10 mouse cellular contexts compared by ENCODE assay signal in the genomic region with DNA sequence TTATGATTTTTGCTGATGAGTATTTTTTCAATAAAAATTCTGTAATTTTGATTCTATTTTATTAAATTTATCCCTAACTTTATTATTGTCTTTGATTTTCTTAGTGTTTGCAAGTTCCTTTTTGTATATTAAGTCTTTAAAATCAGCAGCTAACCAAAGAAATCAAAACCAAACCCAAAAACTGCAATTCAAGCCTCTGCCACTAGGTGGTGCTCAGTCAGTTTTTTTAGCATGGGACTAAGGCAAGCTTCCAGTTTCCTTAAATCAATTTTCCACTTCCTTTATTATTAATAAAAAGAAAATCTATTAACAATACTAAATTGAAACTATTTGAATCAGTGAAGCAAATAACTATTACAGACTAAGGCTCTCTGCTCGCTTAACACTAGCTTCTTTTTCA.
DNase-seq lines count a peak whose midpoint lies in the region; ATAC-seq and TF ChIP-seq lines count a peak whose summit lies in the region.
"Had no signal": no experiment of that assay in that cellular context is flagged by ENCODE, and none has a peak within 500 bp of the region (broad histone marks: within the 10 kb centered on the region; RNA-seq: fewer than 3 reads in every experiment).

No protein-coding gene starts in this region.

- no peaks in the 10 kb centered on the region for H3K27me3 ChIP-seq in forebrain, embryonic 10.5 days (ENCODE audit: poor library complexity, severe bottlenecking)
- no peaks in the 10 kb centered on the region for H3K27me3 ChIP-seq in forebrain, embryonic 13.5 days
- no peaks in the 10 kb centered on the region for H3K27me3 ChIP-seq in neural tube, embryonic 15.5 days (replicated peaks)
- no peaks in the 10 kb centered on the region for H3K27me3 ChIP-seq in lung, embryonic 14.5 days (ENCODE audit: insufficient read depth, low read length)
- H3K27me3 ChIP-seq: hindbrain, embryonic 15.5 days; neural tube, embryonic 13.5 days had no signal

- H3K4me1 ChIP-seq in forebrain, embryonic 10.5 days, result peaks cover 4% of the 10 kb centered on the region
- no peaks in the 10 kb centered on the region; the same call in 1 of the 2 replicates for H3K4me1 ChIP-seq in forebrain, embryonic 13.5 days
- H3K4me1 ChIP-seq in neural tube, embryonic 15.5 days, result no peaks in the 10 kb centered on the region
- no peaks in the 10 kb centered on the region for H3K4me1 ChIP-seq in lung, embryonic 14.5 days (ENCODE audit: insufficient read depth)
- H3K4me1 ChIP-seq: hindbrain, embryonic 15.5 days; neural tube, embryonic 13.5 days had no signal

- H3K36me3 ChIP-seq in forebrain, embryonic 10.5 days (replicated peaks), result no peaks in the 10 kb centered on the region
- no peaks in the 10 kb centered on the region for H3K36me3 ChIP-seq in forebrain, embryonic 13.5 days (ENCODE audit: poor library complexity, severe bottlenecking)
- H3K36me3 ChIP-seq in neural tube, embryonic 15.5 days, result no peaks in the 10 kb centered on the region
- H3K36me3 ChIP-seq in lung, embryonic 14.5 days (ENCODE audit: insufficient read depth), result no peaks in the 10 kb centered on the region
- H3K36me3 ChIP-seq: hindbrain, embryonic 15.5 days; neural tube, embryonic 13.5 days had no signal

- H3K4me3 ChIP-seq in forebrain, embryonic 10.5 days, result no peak overlapping the region
- H3K4me3 ChIP-seq in forebrain, embryonic 13.5 days, result no peak overlapping the region
- H3K4me3 ChIP-seq in neural tube, embryonic 15.5 days (replicated peaks), result no peak overlapping the region
- H3K4me3 ChIP-seq in lung, embryonic 14.5 days (ENCODE audit: low read depth, low read length), result no peak overlapping the region
- H3K4me3 ChIP-seq: hindbrain, embryonic 15.5 days; neural tube, embryonic 13.5 days had no signal

- DNase-seq in forebrain, embryonic 10.5 days (ENCODE audit: extremely low spot score, low spot score), result peak; percentile 44
- peak; percentile 68 for DNase-seq in neural tube, embryonic 10.5 days (ENCODE audit: extremely low spot score, low spot score)
- peak; percentile 43 for DNase-seq in c-Kit-negative CD71-positive TER-119-positive erythroid progenitor cells, embryonic 14.5 days (ENCODE audit: low read depth, low spot score)
- peak; percentile 74 for DNase-seq in heart, postnatal 4 days
- peak; percentile 90 for DNase-seq in lung, embryonic 14.5 days
- peak; percentile 15 to 41 for DNase-seq in thymus, postnatal 10 days (ENCODE audit: low spot score in 2 of 2)

- H3K27ac ChIP-seq in forebrain, embryonic 10.5 days, result no peak overlapping the region
- no peak overlapping the region for H3K27ac ChIP-seq in forebrain, embryonic 13.5 days
- no peak overlapping the region for H3K27ac ChIP-seq in neural tube, embryonic 15.5 days (replicated peaks)
- no peak overlapping the region for H3K27ac ChIP-seq in lung, embryonic 14.5 days (ENCODE audit: low read depth)
- H3K27ac ChIP-seq: hindbrain, embryonic 15.5 days; neural tube, embryonic 13.5 days had no signal

- 20% methylated on average over 1 of the region's 1 CpGs for WGBS in forebrain, embryonic 10.5 days
- 16% methylated on average over 1 of the region's 1 CpGs for WGBS in forebrain, embryonic 13.5 days
- 33% methylated on average over 1 of the region's 1 CpGs for WGBS in neural tube, embryonic 15.5 days
- WGBS in lung, embryonic 14.5 days, result 26% methylated on average over 1 of the region's 1 CpGs

- no peak for ATAC-seq in forebrain, embryonic 13.5 days
- no peak for ATAC-seq in neural tube, embryonic 15.5 days (ENCODE audit: low FRiP score)
- no peak for ATAC-seq in lung, embryonic 14.5 days (ENCODE audit: insufficient read depth)

- no peak overlapping the region for H3K4me2 ChIP-seq in forebrain, embryonic 13.5 days
- no peak overlapping the region for H3K4me2 ChIP-seq in neural tube, embryonic 15.5 days
- H3K4me2 ChIP-seq in lung, embryonic 14.5 days, result no peak overlapping the region
- H3K4me2 ChIP-seq: hindbrain, embryonic 15.5 days; neural tube, embryonic 13.5 days had no signal

- peak; percentile 79 for TF ChIP-seq CTCF in lung, embryonic 14.5 days (IDR thresholded peaks at IDR 0.05; ENCODE audit: low read depth)

- no peak overlapping the region for H3K9ac ChIP-seq in forebrain, embryonic 13.5 days
- H3K9ac ChIP-seq in neural tube, embryonic 15.5 days (replicated peaks), result no peak overlapping the region
- H3K9ac ChIP-seq in lung, embryonic 14.5 days, result no peak overlapping the region
- H3K9ac ChIP-seq: hindbrain, embryonic 15.5 days; neural tube, embryonic 13.5 days had no signal

- no peaks in the 10 kb centered on the region for H3K9me3 ChIP-seq in forebrain, embryonic 10.5 days
- no peaks in the 10 kb centered on the region for H3K9me3 ChIP-seq in forebrain, embryonic 13.5 days (replicated peaks)
- no peaks in the 10 kb centered on the region for H3K9me3 ChIP-seq in neural tube, embryonic 15.5 days (replicated peaks)
- H3K9me3 ChIP-seq in lung, embryonic 14.5 days (ENCODE audit: low read depth, low read length), result no peaks in the 10 kb centered on the region
- H3K9me3 ChIP-seq: hindbrain, embryonic 15.5 days; neural tube, embryonic 13.5 days had no signal

Comparison
In these comparisons a context has a peak if more than half of its experiments do, and no peak if none do; other contexts are left out.
1. DNase-seq: peak in every context shown above with its lines; median percentile 90 in lung, embryonic 14.5 days; 74 in heart, postnatal 4 days; 68 in neural tube, embryonic 10.5 days; 44 in forebrain, embryonic 10.5 days; 43 in c-Kit-negative CD71-positive TER-119-positive erythroid progenitor cells, embryonic 14.5 days; 28 in thymus, postnatal 10 days.